ENCODE assay signal across 28 mouse cellular contexts in the genomic region with DNA sequence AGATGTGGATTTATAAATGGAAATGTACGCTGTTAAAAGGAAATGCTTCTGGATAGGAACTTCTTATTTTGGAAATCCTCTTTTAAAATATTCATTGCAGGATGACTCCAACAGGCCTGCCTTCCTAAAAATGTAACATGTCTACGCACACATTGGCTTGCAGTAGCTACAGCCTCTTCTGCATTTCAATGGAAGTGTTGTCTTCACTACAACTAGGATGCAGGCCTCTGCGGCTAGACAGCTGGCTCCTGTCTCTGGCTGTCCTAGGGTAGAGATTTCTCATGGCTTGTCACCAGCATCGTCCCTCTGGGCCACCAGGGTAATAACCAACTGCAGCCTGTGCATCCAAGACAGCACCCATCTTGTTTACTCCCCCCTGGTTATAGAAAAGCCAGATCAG.
A peak's percentile ranks its signal among the peaks of the same experiment; 100 is the strongest.
DNase-seq lines count a peak whose midpoint lies in the region; ATAC-seq and TF ChIP-seq lines count a peak whose summit lies in the region.
"Had no signal": no experiment of that assay in that cellular context is flagged by ENCODE, and none has a peak within 500 bp of the region (broad histone marks: within the 10 kb centered on the region; RNA-seq: fewer than 3 reads in every experiment).

No protein-coding gene starts in this region.

- DNase-seq in forebrain, postnatal 0 days: no peak
- no peak for DNase-seq in forebrain, embryonic 10.5 days (ENCODE audit: extremely low spot score, low spot score)
- peak; percentile 24 for DNase-seq in liver, embryonic 11.5 days (ENCODE audit: low spot score)
- no peak for DNase-seq in liver, postnatal 0 days
- no peak for DNase-seq in midbrain, postnatal 0 days (ENCODE audit: low spot score)
- DNase-seq in midbrain, embryonic 11.5 days (ENCODE audit: low spot score, missing footprints): no peak
- no peak for DNase-seq in left cerebral cortex, postnatal 36 days (ENCODE audit: low spot score in 2 of 2)
- DNase-seq: adrenal gland, adult 2 months; cerebellum, adult 2 months; gastrocnemius, adult 2 months; gastrocnemius, postnatal 36 days; heart, adult 18-20 months; heart, postnatal 36 days; kidney, postnatal 25 days; lung, adult 2 months; retina, postnatal 1 day; spleen, adult 18-20 months; thymus, postnatal 14 days had no signal

- no peak for TF ChIP-seq EP300 in liver, postnatal 0 days (IDR thresholded peaks at IDR 0.05; ENCODE audit: low read depth)

- no peaks in the 10 kb centered on the region for H3K27me3 ChIP-seq in forebrain, postnatal 0 days (ENCODE audit: insufficient read depth, low read length)
- H3K27me3 ChIP-seq in forebrain, embryonic 10.5 days (ENCODE audit: poor library complexity, severe bottlenecking): no peaks in the 10 kb centered on the region
- H3K27me3 ChIP-seq in liver, embryonic 11.5 days (replicated peaks; ENCODE audit: control insufficient read depth, insufficient read depth, low read length): no peaks in the 10 kb centered on the region
- H3K27me3 ChIP-seq in liver, postnatal 0 days (ENCODE audit: insufficient read depth, low read length): no peaks in the 10 kb centered on the region
- no peaks in the 10 kb centered on the region for H3K27me3 ChIP-seq in midbrain, postnatal 0 days (ENCODE audit: insufficient read depth, low read length)
- H3K27me3 ChIP-seq in midbrain, embryonic 11.5 days (ENCODE audit: control insufficient read depth, insufficient read depth, low read length): no peaks in the 10 kb centered on the region
- H3K27me3 ChIP-seq: CH12.LX; embryonic facial prominence, embryonic 15.5 days; forebrain, embryonic 13.5 days; hindbrain, embryonic 12.5 days; limb, embryonic 13.5 days; liver, embryonic 12.5 days; midbrain, embryonic 12.5 days had no signal

- no peak overlapping the region for H3K4me3 ChIP-seq in forebrain, postnatal 0 days (ENCODE audit: low read depth, low read length)
- no peak overlapping the region for H3K4me3 ChIP-seq in forebrain, embryonic 10.5 days
- no peak overlapping the region for H3K4me3 ChIP-seq in liver, embryonic 11.5 days (ENCODE audit: low read depth, low read length)
- H3K4me3 ChIP-seq in liver, postnatal 0 days (ENCODE audit: low read depth, low read length): no peak overlapping the region
- H3K4me3 ChIP-seq in midbrain, postnatal 0 days (ENCODE audit: low read depth, low read length): no peak overlapping the region
- no peak overlapping the region for H3K4me3 ChIP-seq in midbrain, embryonic 11.5 days (ENCODE audit: low read depth, low read length)
- H3K4me3 ChIP-seq: embryonic facial prominence, embryonic 15.5 days; forebrain, embryonic 13.5 days; gastrocnemius, adult 2 months; hindbrain, embryonic 12.5 days; limb, embryonic 13.5 days; liver, embryonic 12.5 days; midbrain, embryonic 12.5 days had no signal

- intact Hi-C loops in left cerebral cortex, postnatal 36 days (cut with DNase I): no loop called here

- peak; percentile 38; the same call in 1 of the 2 replicates for ATAC-seq in forebrain, postnatal 0 days
- no peak for ATAC-seq in liver, embryonic 11.5 days (replicated peaks; ENCODE audit: low FRiP score)
- no peak for ATAC-seq in liver, postnatal 0 days
- ATAC-seq in midbrain, postnatal 0 days (ENCODE audit: low FRiP score): 0 out of 2 replicates have a peak, but pooled peaks have one; percentile 23
- ATAC-seq in midbrain, embryonic 11.5 days (ENCODE audit: low FRiP score): no peak
- ATAC-seq: activated CD4-positive, CD25-positive, alpha-beta regulatory T cell, adult 4 months; forebrain, embryonic 13.5 days; intestine, postnatal 0 days; liver, embryonic 12.5 days had no signal

- no peaks in the 10 kb centered on the region for H3K9me3 ChIP-seq in forebrain, postnatal 0 days (ENCODE audit: low read length)
- H3K9me3 ChIP-seq in forebrain, embryonic 10.5 days: no peaks in the 10 kb centered on the region
- no peaks in the 10 kb centered on the region for H3K9me3 ChIP-seq in liver, embryonic 11.5 days (ENCODE audit: control insufficient read depth, low read length)
- H3K9me3 ChIP-seq in liver, postnatal 0 days (ENCODE audit: low read length): no peaks in the 10 kb centered on the region
- H3K9me3 ChIP-seq in midbrain, postnatal 0 days (ENCODE audit: low read length): no peaks in the 10 kb centered on the region
- no peaks in the 10 kb centered on the region; the same call in 1 of the 2 replicates for H3K9me3 ChIP-seq in midbrain, embryonic 11.5 days (ENCODE audit: control insufficient read depth, low read length)
- H3K9me3 ChIP-seq: embryonic facial prominence, embryonic 15.5 days; forebrain, embryonic 13.5 days; hindbrain, embryonic 12.5 days; limb, embryonic 13.5 days; liver, embryonic 12.5 days; midbrain, embryonic 12.5 days had no signal

- TF ChIP-seq CTCF in forebrain, postnatal 0 days (IDR thresholded peaks at IDR 0.05; ENCODE audit: low read depth): no peak
- no peak for TF ChIP-seq CTCF in liver, postnatal 0 days (IDR thresholded peaks at IDR 0.05; ENCODE audit: low read depth)
- no peak for TF ChIP-seq CTCF in midbrain, postnatal 0 days (IDR thresholded peaks at IDR 0.05)

- H3K9ac ChIP-seq in forebrain, postnatal 0 days: no peak overlapping the region
- H3K9ac ChIP-seq in liver, embryonic 11.5 days (ENCODE audit: low read depth, low read length): no peak overlapping the region
- H3K9ac ChIP-seq in liver, postnatal 0 days (replicated peaks): no peak overlapping the region
- no peak overlapping the region for H3K9ac ChIP-seq in midbrain, postnatal 0 days (replicated peaks; ENCODE audit: low read length, poor library complexity, severe bottlenecking)
- H3K9ac ChIP-seq in midbrain, embryonic 11.5 days (ENCODE audit: low read length): no peak overlapping the region
- H3K9ac ChIP-seq: embryonic facial prominence, embryonic 15.5 days; forebrain, embryonic 13.5 days; hindbrain, embryonic 12.5 days; limb, embryonic 13.5 days; liver, embryonic 12.5 days; midbrain, embryonic 12.5 days had no signal

- 60% methylated on average over 4 of the region's 4 CpGs for WGBS in forebrain, postnatal 0 days
- 87% methylated on average over 4 of the region's 4 CpGs for WGBS in forebrain, embryonic 10.5 days
- WGBS in liver, embryonic 11.5 days: 86% methylated on average over 4 of the region's 4 CpGs
- WGBS in liver, postnatal 0 days (ENCODE audit: insufficient replicate concordance): 75% methylated on average over 4 of the region's 4 CpGs
- WGBS in midbrain, postnatal 0 days: 78% methylated on average over 4 of the region's 4 CpGs
- WGBS in midbrain, embryonic 11.5 days: 85% methylated on average over 4 of the region's 4 CpGs

- H3K4me1 ChIP-seq in forebrain, postnatal 0 days (ENCODE audit: insufficient read depth): peaks cover 16% of the 10 kb centered on the region; the same call in 1 of the 2 replicates
- 0 out of 2 replicates have a peak, but pooled peaks cover 4% of the 10 kb centered on the region for H3K4me1 ChIP-seq in forebrain, embryonic 10.5 days
- H3K4me1 ChIP-seq in liver, embryonic 11.5 days (replicated peaks; ENCODE audit: control insufficient read depth, insufficient read depth, low read length): no peaks in the 10 kb centered on the region
- H3K4me1 ChIP-seq in liver, postnatal 0 days (ENCODE audit: insufficient read depth): 0 out of 2 replicates have a peak, but pooled peaks cover 2% of the 10 kb centered on the region
- H3K4me1 ChIP-seq in midbrain, postnatal 0 days (ENCODE audit: insufficient read depth, low read length): 0 out of 2 replicates have a peak, but pooled peaks cover 8% of the 10 kb centered on the region
- no peaks in the 10 kb centered on the region for H3K4me1 ChIP-seq in midbrain, embryonic 11.5 days (ENCODE audit: control insufficient read depth, insufficient read depth, low read length)
- H3K4me1 ChIP-seq: hindbrain, embryonic 12.5 days; liver, embryonic 12.5 days; midbrain, embryonic 12.5 days had no signal

- no peak overlapping the region for H3K4me2 ChIP-seq in forebrain, postnatal 0 days (ENCODE audit: low read depth)
- no peak overlapping the region for H3K4me2 ChIP-seq in liver, embryonic 11.5 days
- H3K4me2 ChIP-seq in liver, postnatal 0 days (ENCODE audit: low read depth, low read length): no peak overlapping the region
- H3K4me2 ChIP-seq in midbrain, postnatal 0 days (ENCODE audit: low read depth, low read length, poor library complexity, severe bottlenecking): no peak overlapping the region
- H3K4me2 ChIP-seq in midbrain, embryonic 11.5 days: no peak overlapping the region
- H3K4me2 ChIP-seq: embryonic facial prominence, embryonic 15.5 days; forebrain, embryonic 13.5 days; heart, embryonic 11.5 days; hindbrain, embryonic 12.5 days; limb, embryonic 13.5 days; liver, embryonic 12.5 days; midbrain, embryonic 12.5 days had no signal

- no peaks in the 10 kb centered on the region for H3K36me3 ChIP-seq in forebrain, postnatal 0 days (ENCODE audit: insufficient read depth)
- no peaks in the 10 kb centered on the region for H3K36me3 ChIP-seq in forebrain, embryonic 10.5 days (replicated peaks)
- H3K36me3 ChIP-seq in liver, embryonic 11.5 days (ENCODE audit: control insufficient read depth, insufficient read depth, low read length): no peaks in the 10 kb centered on the region
- no peaks in the 10 kb centered on the region for H3K36me3 ChIP-seq in liver, postnatal 0 days (replicated peaks; ENCODE audit: insufficient read depth, low read length)
- no peaks in the 10 kb centered on the region for H3K36me3 ChIP-seq in midbrain, postnatal 0 days (ENCODE audit: insufficient read depth, low read length)
- no peaks in the 10 kb centered on the region for H3K36me3 ChIP-seq in midbrain, embryonic 11.5 days (ENCODE audit: control insufficient read depth, insufficient read depth, low read length)
- H3K36me3 ChIP-seq: embryonic facial prominence, embryonic 15.5 days; hindbrain, embryonic 12.5 days; limb, embryonic 13.5 days; liver, embryonic 12.5 days; midbrain, embryonic 12.5 days had no signal

- H3K27ac ChIP-seq in forebrain, postnatal 0 days (ENCODE audit: low read depth, low read length): no peak overlapping the region
- no peak overlapping the region for H3K27ac ChIP-seq in forebrain, embryonic 10.5 days
- H3K27ac ChIP-seq in liver, embryonic 11.5 days (ENCODE audit: low read depth, low read length): no peak overlapping the region
- H3K27ac ChIP-seq in liver, postnatal 0 days (ENCODE audit: low read depth): no peak overlapping the region
- H3K27ac ChIP-seq in midbrain, postnatal 0 days (ENCODE audit: low read depth, low read length): no peak overlapping the region
- no peak overlapping the region for H3K27ac ChIP-seq in midbrain, embryonic 11.5 days (ENCODE audit: low read depth, low read length)
- H3K27ac ChIP-seq: embryonic facial prominence, embryonic 15.5 days; forebrain, embryonic 13.5 days; gastrocnemius, adult 2 months; hindbrain, embryonic 12.5 days; limb, embryonic 13.5 days; liver, embryonic 12.5 days; midbrain, embryonic 12.5 days had no signal

Comparison
In these comparisons a context has a peak if more than half of its experiments do, and no peak if none do; other contexts are left out.
1. ATAC-seq: peak in forebrain, postnatal 0 days (single experiment) and midbrain, postnatal 0 days (single experiment); none in liver, embryonic 11.5 days (single experiment), liver, postnatal 0 days (single experiment) and midbrain, embryonic 11.5 days (single experiment).